Mouse (Mus musculus) stomach, embryonic 14.5 days (tissue): ENCODE data around the gene Ces2h. TPM values are rescaled to one million over a fixed set of nuclear protein-coding genes. Genes with fewer than 3 reads are reported as not detected.
"Not testable (repeated sequence)": the region's sequence is repeated elsewhere in the genome, so short reads cannot be mapped to it uniquely, and the experiment has no call there.

Source experiments
- ATAC-seq: fragments of 200-750 bp; cut with Nextera tagmentation; 2 replicates; pipeline ENCODE4 v1.8.0; 2017; ENCODE audit warnings: low read depth, moderate TSS enrichment; ENCODE audit not compliant: insufficient number of reproducible peaks, insufficient read depth, low FRiP score
- H3K27ac ChIP-seq: fragments of 300-500 bp; sonication (generic); 2 replicates; pipeline ENCODE4 v1.5.1; 2014; ENCODE audit warnings: mild to moderate bottlenecking, low read length, moderate library complexity, mixed read lengths
- H3K27me3 ChIP-seq: fragments of 300-500 bp; sonication (generic); 2 replicates; pipeline ENCODE4 v1.6.1; 2014; ENCODE audit warnings: low read length, control low read depth, mixed read lengths; ENCODE audit not compliant: control insufficient read depth, insufficient read depth
- H3K36me3 ChIP-seq: fragments of 300-500 bp; sonication (generic); 2 replicates; pipeline ENCODE4 v1.6.1; 2014; ENCODE audit warnings: mild to moderate bottlenecking, control low read depth, low read length, moderate library complexity, mixed read lengths; ENCODE audit not compliant: control insufficient read depth, insufficient read depth
- H3K4me1 ChIP-seq: fragments of 300-500 bp; sonication (generic); 2 replicates; pipeline ENCODE4 v1.6.1; 2014; ENCODE audit warnings: low read length, control low read depth, mixed read lengths; ENCODE audit not compliant: control insufficient read depth, insufficient read depth
- H3K4me2 ChIP-seq: fragments of 300-500 bp; sonication (generic); replicated peaks from 2 replicates; pipeline ENCODE4 v1.6.1; 2014; ENCODE audit warnings: low read depth, low read length, control low read depth
- H3K4me3 ChIP-seq: fragments of 300-500 bp; sonication (generic); 2 replicates; pipeline ENCODE4 v1.5.1; 2014; ENCODE audit warnings: low read depth, low read length, control low read depth
- H3K9ac ChIP-seq: fragments of 300-500 bp; sonication (generic); replicated peaks from 2 replicates; pipeline ENCODE4 v1.6.1; 2014; ENCODE audit warnings: low read depth, mild to moderate bottlenecking, control low read depth, low read length, moderate library complexity, mixed read lengths
- H3K9me3 ChIP-seq: fragments of 300-500 bp; sonication (generic); 2 replicates; pipeline ENCODE4 v1.6.1; 2016; ENCODE audit warnings: low read depth, low read length, control low read depth; ENCODE audit not compliant: control insufficient read depth
- WGBS: fragments of 180-500 bp; shearing (Covaris S2); extraction: QIAGEN DNeasy Blood & Tissue Kit; methylation state at CpG from one replicate; pipeline ENCODE4 v1.1.7; 2014; 5-methylcytosine and 5-hydroxymethylcytosine counted together
- polyA plus RNA-seq: library from polyadenylated mRNA; unstranded; fragments of >200 nt; fragmentation: Nextera tagmentation; extraction: Ambion mirVana; gene quantifications from 2 replicates; pipeline ENCODE4 v1.2.1, GENCODE M21; 2014

Gene Ces2h
- polyA plus RNA-seq, 1 experiment from 2014 or later: not detected

DNA sequence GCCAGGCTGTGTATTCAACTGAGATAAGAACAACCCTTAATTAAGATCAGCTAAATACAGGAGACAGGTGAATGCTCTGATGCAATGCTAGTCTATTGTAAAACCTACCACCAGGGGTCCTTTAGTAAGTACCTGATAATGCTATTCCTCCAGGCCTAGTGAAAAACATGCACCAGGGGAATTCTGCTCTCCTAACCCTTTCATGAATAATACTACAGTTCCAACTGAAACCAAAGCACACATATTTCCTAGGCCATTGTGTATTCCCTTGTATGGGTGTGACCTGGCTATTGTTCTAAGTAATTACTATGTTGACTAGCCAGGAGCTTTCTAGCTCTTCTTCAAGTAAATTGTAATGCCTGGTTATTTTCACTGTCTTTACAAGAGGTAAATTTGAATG is 59.4 kb downstream of the Ces2h start:
- H3K27me3 ChIP-seq: no peaks in the 10 kb centered on the region
- no peak overlapping the region for H3K27ac ChIP-seq
- H3K4me2 ChIP-seq: no peak overlapping the region
- H3K4me3 ChIP-seq: no peak overlapping the region
- H3K9ac ChIP-seq: no peak overlapping the region
- no peaks in the 10 kb centered on the region; the same call in 1 of the 2 replicates for H3K9me3 ChIP-seq
- no peaks in the 10 kb centered on the region for H3K4me1 ChIP-seq
- H3K36me3 ChIP-seq: no peaks in the 10 kb centered on the region
- no peak for ATAC-seq

DNA sequence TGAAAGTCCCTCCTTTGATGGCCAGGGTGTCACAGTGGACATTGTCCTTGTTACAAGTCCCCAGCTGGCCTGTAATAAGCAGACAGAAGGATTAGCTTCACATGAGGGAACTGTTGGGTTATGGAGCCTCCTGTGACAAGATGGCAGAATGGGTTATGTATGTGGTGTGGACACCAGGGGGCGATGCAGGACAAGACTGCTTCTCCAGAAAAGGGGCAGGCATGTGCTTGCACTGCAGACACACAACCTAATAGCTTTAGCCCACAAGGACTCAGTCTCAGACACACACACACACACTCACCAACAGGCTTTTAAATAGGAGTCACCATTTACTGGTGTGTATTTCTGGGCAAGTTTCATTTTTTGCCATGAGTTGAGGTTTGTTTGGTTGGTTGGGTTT is 66.1 kb downstream of the Ces2h start:
- ATAC-seq: no peak
- Histone ChIP-seq H3K36me3 (no peaks in the 10 kb centered on the region), H3K9ac (no peak overlapping the region), H3K4me3 (no peak overlapping the region), H3K4me1 (no peaks in the 10 kb centered on the region), H3K9me3 (no peaks in the 10 kb centered on the region; the same call in 1 of the 2 replicates), H3K4me2 (no peak overlapping the region), H3K27ac (no peak overlapping the region), H3K27me3 (no peaks in the 10 kb centered on the region)
- 6% methylated on average over 1 of the region's 1 CpGs for WGBS

DNA sequence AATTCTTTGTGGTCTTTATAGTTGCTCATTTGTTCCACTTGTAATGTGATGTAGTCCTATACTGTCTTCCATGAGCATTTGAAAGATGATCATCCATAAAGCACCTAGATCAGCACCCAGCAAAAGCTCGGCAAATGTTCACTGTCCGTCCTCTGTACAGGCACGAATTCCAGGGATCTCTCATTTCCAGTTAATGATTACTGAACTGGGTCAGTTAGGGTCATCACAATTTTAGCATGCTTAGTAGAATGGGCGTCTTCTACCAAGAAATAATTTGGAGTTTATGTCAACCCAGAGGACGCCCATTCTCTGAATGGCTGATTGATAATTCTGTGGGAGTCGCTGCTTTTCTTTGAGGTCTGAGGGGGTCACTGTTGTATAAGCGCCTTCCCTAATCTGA is 67.3 kb downstream of the Ces2h start:
- not testable (repeated sequence) for H3K4me2 ChIP-seq, H3K27ac ChIP-seq, H3K4me3 ChIP-seq, H3K9me3 ChIP-seq, H3K27me3 ChIP-seq, H3K36me3 ChIP-seq, H3K9ac ChIP-seq, ATAC-seq, H3K4me1 ChIP-seq
- WGBS: 46% methylated on average over 7 of the region's 7 CpGs

DNA sequence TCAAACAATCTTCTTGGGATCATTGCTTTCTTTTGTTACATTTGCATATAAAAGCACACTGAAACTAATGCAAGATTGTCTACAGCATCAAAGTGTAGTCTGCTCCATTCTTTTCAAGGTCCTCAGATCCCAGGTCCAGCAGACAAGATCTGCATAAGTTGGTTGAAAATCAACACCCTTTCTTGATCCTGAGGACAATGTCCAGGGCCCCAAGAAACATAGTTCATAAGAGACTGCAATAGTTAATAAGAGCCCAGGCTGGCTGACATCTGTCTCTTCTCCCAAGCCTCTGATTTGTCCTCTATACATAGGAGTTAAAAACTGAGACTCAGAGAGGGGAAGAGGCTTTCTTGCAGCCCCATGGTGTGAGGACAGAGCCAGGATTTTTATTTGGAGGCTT is 68.3 kb downstream of the Ces2h start:
- no peak overlapping the region for H3K27ac ChIP-seq
- no peaks in the 10 kb centered on the region for H3K4me1 ChIP-seq
- H3K4me3 ChIP-seq: no peak overlapping the region
- H3K27me3 ChIP-seq: no peaks in the 10 kb centered on the region
- no peak overlapping the region for H3K4me2 ChIP-seq
- no peaks in the 10 kb centered on the region for H3K9me3 ChIP-seq
- H3K9ac ChIP-seq: no peak overlapping the region
- H3K36me3 ChIP-seq: no peaks in the 10 kb centered on the region
- ATAC-seq: no peak

Other genes with a start within 250 kb of the Ces2h start
- gene Ces2b, start 169.3 kb upstream of the Ces2h start, polyA plus RNA-seq: 0.38 and 0.46 TPM in 2 replicates
- 0.32 TPM in 2 replicates for gene Ces2c, start 153.8 kb upstream of the Ces2h start, polyA plus RNA-seq
- 0.17 and 0.28 TPM in 2 replicates for gene Ces2e, start 74.6 kb upstream of the Ces2h start, polyA plus RNA-seq
- not detected in 2 replicates for gene Ces2f, start 53.5 kb upstream of the Ces2h start, polyA plus RNA-seq
- 1.1 and 1.6 TPM in 2 replicates for gene Ces2g, start 39.1 kb upstream of the Ces2h start, polyA plus RNA-seq
- gene Ces3a, start 47.7 kb downstream of the Ces2h start, polyA plus RNA-seq: not detected in 2 replicates
- gene Ces3b, start 82.9 kb downstream of the Ces2h start, polyA plus RNA-seq: not detected in 2 replicates
- not detected in 2 replicates for gene Ces4a, start 130.9 kb downstream of the Ces2h start, polyA plus RNA-seq
- 73.7 and 75.2 TPM in 2 replicates for gene Cbfb, start 169.8 kb downstream of the Ces2h start, polyA plus RNA-seq
- gene D230025D16Rik, start 224.3 kb downstream of the Ces2h start, polyA plus RNA-seq: 33.1 and 34.5 TPM in 2 replicates